Mouse (Mus musculus) stomach, embryonic 16.5 days (tissue): ENCODE measurements at regions not wholly inside any gene's neighbourhood (a gene's known extent, or its start where the extent isn't known, plus 50 kb on each side); places are given as distances from the start of the nearest gene placed in this dataset.

ENCODE experiments used
- ATAC-seq: fragments of 200-750 bp; cut with Nextera tagmentation; 2 replicates; pipeline ENCODE4 v1.8.0; 2017; ENCODE audit warnings: moderate number of reproducible peaks, moderate TSS enrichment; ENCODE audit not compliant: insufficient read depth, low FRiP score
- H3K27ac ChIP-seq: fragments of 300-500 bp; sonication (generic); 2 replicates; pipeline ENCODE4 v1.5.1; 2014; ENCODE audit warnings: low read length
- H3K27me3 ChIP-seq: fragments of 300-500 bp; sonication (generic); 2 replicates; pipeline ENCODE4 v1.6.1; 2014; ENCODE audit warnings: low read length, control low read depth, mixed read lengths; ENCODE audit not compliant: control insufficient read depth, insufficient read depth
- H3K36me3 ChIP-seq: fragments of 300-500 bp; sonication (generic); 2 replicates; pipeline ENCODE4 v1.6.1; 2014; ENCODE audit warnings: low read length; ENCODE audit not compliant: control insufficient read depth, insufficient read depth
- H3K4me1 ChIP-seq: fragments of 300-500 bp; sonication (generic); 2 replicates; pipeline ENCODE4 v1.6.1; 2014; ENCODE audit warnings: low read length, control low read depth, mixed read lengths; ENCODE audit not compliant: control insufficient read depth, insufficient read depth
- H3K4me2 ChIP-seq: fragments of 300-500 bp; sonication (generic); 2 replicates; pipeline ENCODE4 v1.6.1; 2014; ENCODE audit warnings: low read depth, low read length, mixed read lengths
- H3K4me3 ChIP-seq: fragments of 300-500 bp; sonication (generic); replicated peaks from 2 replicates; pipeline ENCODE4 v1.5.1; 2014; ENCODE audit warnings: mild to moderate bottlenecking, low read length
- H3K9ac ChIP-seq: fragments of 300-500 bp; sonication (generic); 2 replicates; pipeline ENCODE4 v1.6.1; 2014; ENCODE audit warnings: low read length
- H3K9me3 ChIP-seq: fragments of 300-500 bp; sonication (generic); replicated peaks from 2 replicates; pipeline ENCODE4 v1.6.1; 2016; ENCODE audit warnings: low read length, control low read depth; ENCODE audit not compliant: control insufficient read depth
- WGBS: fragments of 180-500 bp; shearing (Covaris S2); extraction: QIAGEN DNeasy Blood & Tissue Kit; methylation state at CpG from one replicate; pipeline ENCODE4 v1.1.7; 2014; 5-methylcytosine and 5-hydroxymethylcytosine counted together

DNA sequence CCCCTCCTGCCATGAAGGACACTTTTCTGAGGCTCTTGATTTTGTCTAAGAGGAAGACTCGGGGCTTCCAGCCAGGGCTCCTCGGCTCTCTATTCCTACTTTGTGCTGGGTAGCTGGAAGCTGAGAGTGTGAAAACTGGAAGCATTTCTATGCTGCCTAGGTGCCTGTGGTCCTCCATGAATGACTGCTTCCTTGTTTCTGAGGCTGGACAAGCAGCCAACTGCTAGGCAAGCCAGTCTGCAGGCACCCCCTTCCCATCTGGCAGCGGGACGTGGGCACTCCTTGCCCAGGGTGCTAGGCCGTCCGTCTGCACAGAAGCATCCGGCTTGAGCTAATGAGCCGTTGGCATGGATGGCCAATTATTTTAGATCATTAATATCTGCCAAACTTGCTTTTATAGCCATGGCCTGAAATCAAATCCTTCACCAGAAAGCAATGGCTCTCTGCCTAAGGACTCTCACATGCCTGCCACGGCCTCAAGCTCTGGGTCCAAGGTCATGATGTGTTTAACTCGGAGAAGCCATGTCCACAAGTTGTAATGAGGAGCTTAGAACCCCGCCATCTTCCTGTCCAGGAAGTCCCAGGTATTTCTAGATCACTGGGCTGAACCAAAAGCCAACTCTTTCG lies 534.5 kb upstream of the Adam5 start:
- ATAC-seq = no peak
- H3K27me3 ChIP-seq = no peaks in the 10 kb centered on the region
- H3K4me2 ChIP-seq = no peak overlapping the region
- 0 out of 2 replicates have a peak, but pooled peaks cover 4% of the 10 kb centered on the region for H3K9me3 ChIP-seq
- H3K4me1 ChIP-seq = no peaks in the 10 kb centered on the region; the same call in 1 of the 2 replicates
- no peaks in the 10 kb centered on the region for H3K36me3 ChIP-seq
- 89% methylated on average over 12 of the region's 12 CpGs for WGBS
- no peak overlapping the region for H3K9ac ChIP-seq
- H3K27ac ChIP-seq = no peak overlapping the region
- no peak overlapping the region for H3K4me3 ChIP-seq

GRCm38 (mm10) chr8:25353822-25354770 lies 529.9 kb upstream of the Adam5 start:
- no peak for ATAC-seq
- peaks cover 4% of the 10 kb centered on the region; the same call in 1 of the 2 replicates for H3K27me3 ChIP-seq
- H3K36me3 ChIP-seq = no peaks in the 10 kb centered on the region
- no peak overlapping the region for H3K27ac ChIP-seq
- WGBS = 10% methylated on average over 27 of the region's 27 CpGs
- H3K9me3 ChIP-seq = 0 out of 2 replicates have a peak, but pooled peaks cover 4% of the 10 kb centered on the region
- no peaks in the 10 kb centered on the region; the same call in 1 of the 2 replicates for H3K4me1 ChIP-seq
- H3K4me3 ChIP-seq = peak overlapping the region; percentile 13; the same call in 1 of the 2 replicates
- peak overlapping the region; percentile 49 for H3K9ac ChIP-seq
- peak overlapping the region; percentile 40 for H3K4me2 ChIP-seq

DNA sequence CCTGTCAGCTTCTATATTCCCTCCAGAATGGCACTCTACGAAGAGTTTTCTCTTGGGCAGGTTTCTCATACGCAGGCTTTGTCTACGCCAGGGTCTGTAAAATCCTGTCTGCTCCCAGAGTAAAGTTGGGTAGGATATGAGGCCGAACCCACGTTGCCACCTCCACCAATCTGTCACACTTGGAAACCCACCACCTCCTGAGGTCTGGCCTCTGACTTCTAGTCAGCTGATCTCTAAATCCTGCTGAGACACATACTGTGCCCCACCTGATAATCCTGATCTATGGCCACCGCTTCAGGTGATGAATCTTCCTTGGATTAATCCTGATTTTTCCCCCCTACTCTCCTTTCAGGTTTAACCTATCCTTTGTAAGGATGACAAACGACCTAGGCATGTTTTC lies 529.2 kb upstream of the Adam5 start:
- Histone ChIP-seq H3K9ac (peak overlapping the region; percentile 49; the same call in 1 of the 2 replicates), H3K9me3 (0 out of 2 replicates have a peak, but pooled peaks cover 4% of the 10 kb centered on the region), H3K4me3 (no peak overlapping the region), H3K36me3 (no peaks in the 10 kb centered on the region), H3K4me2 (peak overlapping the region; percentile 40; the same call in 1 of the 2 replicates), H3K27ac (no peak overlapping the region), H3K4me1 (no peaks in the 10 kb centered on the region; the same call in 1 of the 2 replicates), H3K27me3 (peaks cover 4% of the 10 kb centered on the region; the same call in 1 of the 2 replicates)
- 58% methylated on average over 7 of the region's 7 CpGs for whole genome bisulfite sequencing
- ATAC-seq = no peak

GRCm38 (mm10) chr8:25348003-25348683 lies 524.0 kb upstream of the Adam5 start:
- 82% methylated on average over 10 of the region's 10 CpGs for WGBS
- no peak overlapping the region for H3K9ac ChIP-seq
- H3K4me1 ChIP-seq = no peaks in the 10 kb centered on the region
- 0 out of 2 replicates have a peak, but pooled peaks cover 5% of the 10 kb centered on the region for H3K9me3 ChIP-seq
- H3K4me2 ChIP-seq = no peak overlapping the region
- ATAC-seq = no peak
- H3K4me3 ChIP-seq = no peak overlapping the region
- H3K27me3 ChIP-seq = no peaks in the 10 kb centered on the region
- H3K27ac ChIP-seq = no peak overlapping the region
- no peaks in the 10 kb centered on the region for H3K36me3 ChIP-seq

- Histone ChIP-seq H3K27ac (peak overlapping the region; percentile 71), H3K4me3 (no peak overlapping the region; the same call in 1 of the 2 replicates), H3K9me3 (0 out of 2 replicates have a peak, but pooled peaks cover 5% of the 10 kb centered on the region), H3K36me3 (no peaks in the 10 kb centered on the region), H3K4me2 (peak overlapping the region; percentile 43), H3K27me3 (no peaks in the 10 kb centered on the region), H3K4me1 (no peaks in the 10 kb centered on the region), H3K9ac (no peak overlapping the region)
- WGBS = 39% methylated on average over 10 of the region's 10 CpGs
- ATAC-seq = peak; percentile 79
Measured at GRCm38 (mm10) chr8:25343160-25343602, 519.0 kb upstream of the Adam5 start.

DNA sequence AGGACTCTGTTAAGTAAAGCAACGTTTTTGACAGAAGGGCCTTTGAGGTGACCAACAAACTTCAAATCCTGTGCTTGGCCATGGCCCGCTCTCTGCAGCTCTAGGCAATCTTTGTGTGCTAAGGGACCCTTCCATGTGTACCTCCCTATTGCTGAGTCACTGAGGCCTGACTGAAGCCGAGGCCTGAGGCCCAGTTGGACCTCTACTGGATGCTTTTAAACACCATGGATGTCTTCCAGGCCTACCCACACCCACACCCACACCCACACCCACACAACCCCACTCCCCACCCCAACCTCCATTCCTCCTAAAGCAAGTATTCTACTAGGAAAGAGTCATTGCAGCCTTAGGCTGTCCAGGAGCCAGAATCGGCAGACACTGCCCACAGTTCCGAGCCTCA lies 518.3 kb upstream of the Adam5 start:
- Histone ChIP-seq H3K4me1 (no peaks in the 10 kb centered on the region), H3K36me3 (no peaks in the 10 kb centered on the region), H3K27ac (peak overlapping the region; percentile 64), H3K9me3 (0 out of 2 replicates have a peak, but pooled peaks cover 5% of the 10 kb centered on the region), H3K4me3 (no peak overlapping the region), H3K9ac (no peak overlapping the region), H3K27me3 (no peaks in the 10 kb centered on the region), H3K4me2 (no peak overlapping the region)
- WGBS = 70% methylated on average over 5 of the region's 5 CpGs
- ATAC-seq = peak; percentile 35; the same call in 1 of the 2 replicates

GRCm38 (mm10) chr8:25341225-25341624 lies 517.1 kb upstream of the Adam5 start:
- H3K4me1 ChIP-seq = no peaks in the 10 kb centered on the region
- no peak overlapping the region for H3K4me3 ChIP-seq
- no peak overlapping the region for H3K9ac ChIP-seq
- WGBS = 70% methylated on average over 5 of the region's 5 CpGs
- ATAC-seq = no peak
- no peak overlapping the region for H3K27ac ChIP-seq
- H3K4me2 ChIP-seq = no peak overlapping the region
- H3K9me3 ChIP-seq = peaks cover 8% of the 10 kb centered on the region; the same call in 1 of the 2 replicates
- no peaks in the 10 kb centered on the region for H3K27me3 ChIP-seq
- H3K36me3 ChIP-seq = no peaks in the 10 kb centered on the region

DNA sequence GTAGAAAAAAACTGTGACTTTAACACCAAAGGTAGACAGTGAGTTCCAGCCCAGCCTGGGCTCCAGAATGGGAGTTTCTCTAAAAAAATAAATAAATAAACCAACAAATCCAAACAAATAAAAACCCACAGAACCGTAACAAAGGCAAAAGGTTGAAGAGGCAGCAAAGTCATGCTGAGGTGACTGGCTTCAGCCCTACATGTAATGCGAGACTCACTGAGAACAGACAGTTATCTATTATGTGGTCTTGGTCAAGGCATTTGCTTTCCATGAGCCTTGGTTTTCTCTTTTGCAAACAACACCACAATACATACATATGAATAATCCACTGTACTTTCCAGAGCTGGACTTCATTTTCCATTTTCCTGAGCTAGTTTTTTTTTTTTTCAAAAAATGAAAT lies 516.6 kb upstream of the Adam5 start:
- Histone ChIP-seq H3K4me1 (no peaks in the 10 kb centered on the region), H3K4me2 (no peak overlapping the region), H3K27me3 (no peaks in the 10 kb centered on the region), H3K4me3 (no peak overlapping the region), H3K36me3 (no peaks in the 10 kb centered on the region), H3K9ac (no peak overlapping the region), H3K27ac (no peak overlapping the region), H3K9me3 (peaks cover 10% of the 10 kb centered on the region; the same call in 1 of the 2 replicates)
- ATAC-seq = no peak
- 77% methylated on average over 2 of the region's 2 CpGs for WGBS
